Mouse (Mus musculus): ENCODE results near the gene Gm14698. TPM values are rescaled to one million over a fixed set of nuclear protein-coding genes. Genes with fewer than 3 reads are reported as not detected.
"Not testable (repeated sequence)": the region's sequence is repeated elsewhere in the genome, so short reads cannot be mapped to it uniquely, and the experiment has no call there.

Gene Gm14698
- 3.4 and 6.4 TPM in 2 replicates for polyA plus RNA-seq (2015; fragmentation: Nextera tagmentation; extraction: Ambion mirVana)

- Histone ChIP-seq H3K4me2 (replicated peaks) (peak within 1 kb of the TSS; percentile 35), H3K4me3 (replicated peaks) (peak within 1 kb of the TSS; percentile 28)
- H3K36me3 ChIP-seq; H3K27me3 ChIP-seq; H3K27ac ChIP-seq (replicated peaks); H3K9me3 ChIP-seq (replicated peaks); H3K9ac ChIP-seq; ATAC-seq (ENCODE audit: insufficient number of reproducible peaks, low FRiP score, low TSS enrichment, low read depth); H3K4me1 ChIP-seq: not testable (repeated sequence)
- WGBS = 23% methylated on average over 22 of the region's 36 CpGs
Measured at GRCm38 (mm10) chrX:68821059-68821458, at the start of gene Gm14698. Gene Gm14698, plus strand, starts transcription at chrX:68821093.

GRCm38 (mm10) chrX:68820449-68820848 lies 444 bp upstream of the Gm14698 start:
- H3K4me3 ChIP-seq (replicated peaks) = peak overlapping the region; percentile 28; the same call in 1 of the 2 replicates
- H3K36me3 ChIP-seq; H3K9ac ChIP-seq; H3K27ac ChIP-seq (replicated peaks); H3K4me1 ChIP-seq; H3K27me3 ChIP-seq; ATAC-seq (ENCODE audit: insufficient number of reproducible peaks, low FRiP score, low TSS enrichment, low read depth); H3K9me3 ChIP-seq (replicated peaks): not testable (repeated sequence)
- WGBS = 39% methylated on average over 2 of the region's 2 CpGs
- H3K4me2 ChIP-seq (replicated peaks) = peak overlapping the region; percentile 35

- Histone ChIP-seq H3K4me2 (replicated peaks) (no peak overlapping the region), H3K4me3 (replicated peaks) (no peak overlapping the region), H3K27me3 (no peaks in the 10 kb centered on the region), H3K27ac (replicated peaks) (no peak overlapping the region), H3K4me1 (no peaks in the 10 kb centered on the region), H3K36me3 (no peaks in the 10 kb centered on the region), H3K9me3 (replicated peaks) (no peaks in the 10 kb centered on the region), H3K9ac (no peak overlapping the region)
- no peak for ATAC-seq (ENCODE audit: insufficient number of reproducible peaks, low FRiP score, low TSS enrichment, low read depth)
- 18% methylated on average over 5 of the region's 5 CpGs for WGBS
Measured at GRCm38 (mm10) chrX:68839548-68840444, 18.9 kb downstream of the Gm14698 start.

- no peak overlapping the region for H3K4me2 ChIP-seq (replicated peaks)
- no peak overlapping the region for H3K27ac ChIP-seq (replicated peaks)
- H3K9ac ChIP-seq = no peak overlapping the region
- H3K9me3 ChIP-seq (replicated peaks) = no peaks in the 10 kb centered on the region
- H3K36me3 ChIP-seq = no peaks in the 10 kb centered on the region
- no peak overlapping the region for H3K4me3 ChIP-seq (replicated peaks)
- H3K27me3 ChIP-seq = no peaks in the 10 kb centered on the region
- H3K4me1 ChIP-seq = no peaks in the 10 kb centered on the region
- no peak for ATAC-seq (ENCODE audit: insufficient number of reproducible peaks, low FRiP score, low TSS enrichment, low read depth)
- WGBS = 37% methylated on average over 2 of the region's 2 CpGs
Measured at GRCm38 (mm10) chrX:68865145-68865544, 44.3 kb downstream of the Gm14698 start.

Other genes starting within 250 kb of the Gm14698 start
- 51.2 and 55.7 TPM in 2 replicates for gene Fmr1, start 142.6 kb upstream of the Gm14698 start, polyA plus RNA-seq (2015; fragmentation: Nextera tagmentation; extraction: Ambion mirVana)
- 0.64 TPM in 1 of 2 replicates, not detected in the other for gene Fmr1nb, start 59.3 kb upstream of the Gm14698 start, polyA plus RNA-seq (2015; fragmentation: Nextera tagmentation; extraction: Ambion mirVana)
- not detected in 2 replicates for gene Gm6812, start 72.0 kb downstream of the Gm14698 start, polyA plus RNA-seq (2015; fragmentation: Nextera tagmentation; extraction: Ambion mirVana)

Data from embryonic facial prominence, embryonic 15.5 days (tissue).